Mouse (Mus musculus) adrenal gland, postnatal 4 days (tissue): Measurements from ENCODE around the gene Clstn1. TPM values are rescaled to one million over a fixed set of nuclear protein-coding genes. Genes with fewer than 3 reads are reported as not detected.

Source experiments
- microRNA-seq: library from miRNA; unstranded; fragments of <30 nt; microRNA quantifications from one replicate; pipeline ENCODE4 v1.2.0, GENCODE M21; 2021
- total RNA-seq, 2 experiments: library from RNA; stranded (reverse); gene quantifications; 2 replicates each; pipeline ENCODE4 v1.2.3; 2021

Clstn1 gene
- total RNA-seq, 2 experiments from 2014 or later, result 116 to 127 TPM

Small RNA genes lying within 50 kb of the gene (microRNA-seq; reads per million reads assigned to microRNA genes)
- gene Mir5616 (not detected), gene Mir7023 (not detected)

Other genes with a start within 250 kb of the Clstn1 start
- 10 to 100 TPM; 89.1 to 92.6 TPM for gene Ube4b, start 159.7 kb upstream of the Clstn1 start, total RNA-seq
- 10 to 100 TPM; 12.6 to 19.8 TPM for gene Rbp7, start 131.5 kb upstream of the Clstn1 start, total RNA-seq
- gene Tmem274, start 109.1 kb upstream of the Clstn1 start, total RNA-seq, result not detected
- gene Nmnat1, start 101.3 kb upstream of the Clstn1 start, total RNA-seq, result 10 to 100 TPM; 10.1 to 12.3 TPM
- 10 to 100 TPM; 35.3 to 37.4 TPM for gene Lzic, start 101.2 kb upstream of the Clstn1 start, total RNA-seq
- 10 to 100 TPM; 44.7 to 44.8 TPM for gene Ctnnbip1, start 68.2 kb upstream of the Clstn1 start, total RNA-seq
- gene Pik3cd, start 116.1 kb downstream of the Clstn1 start, total RNA-seq, result 1 to 10 TPM; 6.8 to 8.0 TPM
- gene Tmem201, start 151.6 kb downstream of the Clstn1 start, total RNA-seq, result 10 to 100 TPM; 41.2 to 48.6 TPM
- gene Slc25a33, start 187.8 kb downstream of the Clstn1 start, total RNA-seq, result 10 to 100 TPM; 13.2 to 16.8 TPM